Mouse (Mus musculus): ENCODE data around the gene Olfr173. TPM values are rescaled to one million over a fixed set of nuclear protein-coding genes. Genes with fewer than 3 reads are reported as not detected.

The Olfr173 gene
- total RNA-seq (2014; fragmentation: Nextera tagmentation) (not detected in 2 replicates), total RNA-seq (2017) (not detected in 2 replicates)

DNA sequence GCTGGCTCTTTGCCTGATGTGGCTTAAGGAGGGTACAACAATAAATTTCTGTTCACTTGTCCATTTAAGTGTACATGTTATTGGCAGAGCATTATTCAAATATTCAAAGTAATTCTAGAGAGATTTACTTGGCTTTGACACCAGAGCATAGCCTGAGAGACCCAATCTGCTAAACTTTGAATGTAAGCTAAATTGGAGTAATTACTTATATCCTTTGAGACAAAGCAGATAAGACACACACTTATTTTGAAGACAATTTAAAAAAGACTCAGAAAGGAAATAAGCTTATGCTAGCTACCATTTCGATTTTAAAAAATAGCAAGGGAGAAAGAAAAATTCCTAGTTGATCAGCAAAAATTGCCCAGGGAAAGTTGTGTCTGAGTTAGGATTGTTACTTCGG lies at the start of gene Olfr173:
Olfr173 (minus strand) TSS at position 101 of the 400 bp plus-strand sequence.
- ATAC-seq (replicated peaks; ENCODE audit: poor library complexity, severe bottlenecking) = no peak

DNA sequence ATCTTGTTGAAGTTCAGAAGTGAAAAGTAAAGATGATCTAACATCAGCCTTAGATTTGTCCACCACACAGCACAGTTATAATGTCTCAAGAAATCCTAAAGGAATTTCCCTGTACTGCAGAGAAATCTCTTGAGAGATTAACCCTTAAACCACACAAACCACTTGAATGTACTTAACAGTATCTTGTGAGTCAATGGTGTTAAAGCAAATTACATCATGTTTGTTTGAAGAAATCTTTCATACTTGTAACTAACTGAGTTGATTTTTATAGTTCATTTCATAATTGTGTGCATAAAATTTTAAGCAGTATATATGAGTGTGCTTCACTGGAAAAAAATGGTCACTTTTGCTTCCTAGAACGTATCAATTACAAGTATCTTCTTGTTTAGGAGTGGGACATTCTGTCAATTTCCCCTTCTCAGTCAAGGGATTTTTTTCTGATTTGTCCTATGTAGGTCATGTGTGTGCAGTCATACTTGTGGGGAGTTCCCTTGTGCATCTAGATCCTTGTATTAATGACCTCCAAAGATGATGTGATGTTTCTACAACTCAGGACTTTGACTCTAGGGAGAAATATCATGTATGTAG lies 26.8 kb upstream of the Olfr173 start, which contains the start of gene Olfr175-ps1:
Olfr175-ps1 (minus strand) TSS at position 51 of the 588 bp plus-strand sequence.
- ATAC-seq (replicated peaks; ENCODE audit: poor library complexity, severe bottlenecking) = no peak

GRCm38 (mm10) chr16:58763076-58763475 lies 37.0 kb downstream of the Olfr173 start, which contains the start of gene Olfr172:
Gene Olfr172 (minus strand): TSS chr16:58763176.
- no peak for ATAC-seq (replicated peaks; ENCODE audit: poor library complexity, severe bottlenecking)

- peak; percentile 92 for ATAC-seq (replicated peaks; ENCODE audit: poor library complexity, severe bottlenecking)
These were observed 43.9 kb downstream of the Olfr173 start for GRCm38 (mm10) chr16:58756191-58756590.

DNA sequence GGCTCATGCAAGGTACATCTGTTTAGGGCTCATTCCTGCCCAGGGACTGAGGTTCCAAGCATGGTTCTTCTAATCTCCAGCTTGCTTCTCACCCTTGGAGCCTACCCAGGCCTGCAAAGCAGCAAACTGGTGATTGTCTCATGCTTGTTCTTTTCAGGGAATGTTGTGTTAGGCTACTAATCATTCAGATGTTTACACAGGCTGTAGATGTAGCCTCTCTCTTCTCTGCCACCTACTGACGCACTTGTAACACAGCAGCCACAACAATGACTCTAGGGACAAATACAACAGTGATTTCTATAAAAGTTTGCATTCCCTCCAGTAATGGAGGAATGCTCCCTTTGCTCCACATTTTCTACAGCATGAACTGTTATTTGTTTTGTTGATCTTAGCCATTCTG lies 48.8 kb downstream of the Olfr173 start:
- ATAC-seq (replicated peaks; ENCODE audit: poor library complexity, severe bottlenecking) = peak; percentile 63

GRCm38 (mm10) chr16:58746715-58747114 lies 53.4 kb downstream of the Olfr173 start:
- no peak; the same call in 1 of the 2 replicates for ATAC-seq (replicated peaks; ENCODE audit: poor library complexity, severe bottlenecking)

Other genes starting within 250 kb of the Olfr173 start
- not detected in 2 replicates for gene Gm813, start 183.3 kb downstream of the Olfr173 start, total RNA-seq (2014; fragmentation: Nextera tagmentation)
- gene Gm813, start 183.3 kb downstream of the Olfr173 start, total RNA-seq (2017) = not detected in 2 replicates
- not detected in 2 replicates for gene E330017A01Rik, start 161.5 kb downstream of the Olfr173 start, total RNA-seq (2014; fragmentation: Nextera tagmentation)
- not detected in 2 replicates for gene E330017A01Rik, start 161.5 kb downstream of the Olfr173 start, total RNA-seq (2017)
- 21.9 and 32.7 TPM in 2 replicates for gene Cpox, start 130.0 kb downstream of the Olfr173 start, total RNA-seq (2014; fragmentation: Nextera tagmentation)
- 23.4 and 25.2 TPM in 2 replicates for gene Cpox, start 130.0 kb downstream of the Olfr173 start, total RNA-seq (2017)
- gene Gpr15, start 81.2 kb downstream of the Olfr173 start, total RNA-seq (2014; fragmentation: Nextera tagmentation) = 0.92 TPM in 1 of 2 replicates, not detected in the other
- gene Gpr15, start 81.2 kb downstream of the Olfr173 start, total RNA-seq (2017) = 0.77 and 0.78 TPM in 2 replicates
- 27.8 and 57.0 TPM in 2 replicates for gene Cldnd1, start 72.4 kb downstream of the Olfr173 start, total RNA-seq (2014; fragmentation: Nextera tagmentation)
- 13.4 and 23.7 TPM in 2 replicates for gene Cldnd1, start 72.4 kb downstream of the Olfr173 start, total RNA-seq (2017)
- gene Olfr172, start 37.1 kb downstream of the Olfr173 start, total RNA-seq (2014; fragmentation: Nextera tagmentation) = not detected in 2 replicates
- gene Olfr172, start 37.1 kb downstream of the Olfr173 start, total RNA-seq (2017) = not detected in 2 replicates
- gene Olfr175-ps1, start 26.5 kb upstream of the Olfr173 start, total RNA-seq (2014; fragmentation: Nextera tagmentation) = not detected in 2 replicates
- gene Olfr175-ps1, start 26.5 kb upstream of the Olfr173 start, total RNA-seq (2017) = not detected in 2 replicates
- not detected in 2 replicates for gene Olfr177, start 74.5 kb upstream of the Olfr173 start, total RNA-seq (2014; fragmentation: Nextera tagmentation)
- not detected in 2 replicates for gene Olfr177, start 74.5 kb upstream of the Olfr173 start, total RNA-seq (2017)
- gene Olfr178, start 91.8 kb upstream of the Olfr173 start, total RNA-seq (2014; fragmentation: Nextera tagmentation) = not detected in 2 replicates
- not detected in 2 replicates for gene Olfr178, start 91.8 kb upstream of the Olfr173 start, total RNA-seq (2017)
- not detected in 2 replicates for gene Olfr181, start 128.5 kb upstream of the Olfr173 start, total RNA-seq (2014; fragmentation: Nextera tagmentation)
- not detected in 2 replicates for gene Olfr181, start 128.5 kb upstream of the Olfr173 start, total RNA-seq (2017)
- gene Olfr180, start 129.1 kb upstream of the Olfr173 start, total RNA-seq (2014; fragmentation: Nextera tagmentation) = not detected in 2 replicates
- gene Olfr180, start 129.1 kb upstream of the Olfr173 start, total RNA-seq (2017) = not detected in 2 replicates
- gene Olfr183, start 195.1 kb upstream of the Olfr173 start, total RNA-seq (2014; fragmentation: Nextera tagmentation) = not detected in 2 replicates
- gene Olfr183, start 195.1 kb upstream of the Olfr173 start, total RNA-seq (2017) = not detected in 2 replicates
- not detected in 2 replicates for gene Olfr186, start 230.0 kb upstream of the Olfr173 start, total RNA-seq (2014; fragmentation: Nextera tagmentation)
- not detected in 2 replicates for gene Olfr186, start 230.0 kb upstream of the Olfr173 start, total RNA-seq (2017)
- not detected in 2 replicates for gene Olfr187, start 239.5 kb upstream of the Olfr173 start, total RNA-seq (2014; fragmentation: Nextera tagmentation)
- gene Olfr187, start 239.5 kb upstream of the Olfr173 start, total RNA-seq (2017) = not detected in 2 replicates